Mouse (Mus musculus) CH12.LX (cell line): ENCODE data around the gene Rab1b. TPM values are rescaled to one million over a fixed set of nuclear protein-coding genes. Genes with fewer than 3 reads are reported as not detected.

Experiments used
- DNase-seq: peaks from one replicate; pipeline ENCODE4 v3.0.0-alpha.2; 2013; ENCODE audit errors: extremely low read depth
- H3K27ac ChIP-seq: 2 replicates; pipeline ENCODE4 v1.5.1; 2012; ENCODE audit warnings: low read depth, mild to moderate bottlenecking, control low read depth, moderate library complexity; ENCODE audit not compliant: insufficient read depth
- H3K27me3 ChIP-seq: replicated peaks from 2 replicates; pipeline ENCODE3; 2012; ENCODE audit warnings: inconsistent platforms
- H3K36me3 ChIP-seq, 2 experiments: replicated peaks in 1 of 2; 2 replicates each; pipeline versions ENCODE3 to v1.6.1; 2012; ENCODE audit warnings: inconsistent platforms in 1 of 2, low read length in 1 of 2, mild to moderate bottlenecking in 1 of 2, mixed read lengths in 1 of 2, moderate library complexity in 1 of 2; ENCODE audit not compliant: control insufficient read depth in 1 of 2, insufficient read depth in 1 of 2
- H3K4me1 ChIP-seq, 2 experiments: 2 replicates each; pipeline ENCODE4 v1.6.1; 2012; ENCODE audit warnings: inconsistent platforms in 1 of 2, moderate library complexity in 1 of 2; ENCODE audit not compliant: insufficient read depth in 2 of 2, control insufficient read depth in 1 of 2
- H3K4me2 ChIP-seq: 2 replicates; pipeline ENCODE4 v1.6.1; 2012; ENCODE audit warnings: low read depth, mild to moderate bottlenecking, control low read depth; ENCODE audit not compliant: poor library complexity, insufficient read depth, severe bottlenecking
- H3K4me3 ChIP-seq, 3 experiments: fragments of 150-350 bp in 1 of 3; sonication (generic) in 1 of 3; replicated peaks in 1 of 3; 2 replicates each; pipeline versions ENCODE3 to v1.5.1; 2011 to 2012; ENCODE audit warnings: low read depth in 2 of 3, low read length in 2 of 3, mild to moderate bottlenecking in 2 of 3, moderate library complexity in 2 of 3, control low read depth in 1 of 3, improper control_type of control experiment in 1 of 3, inconsistent platforms in 1 of 3, mixed read lengths in 1 of 3; ENCODE audit not compliant: poor library complexity in 1 of 3
- H3K79me2 ChIP-seq: replicated peaks from 2 replicates; pipeline ENCODE4 v1.6.1; 2012; ENCODE audit warnings: mild to moderate bottlenecking, moderate library complexity; ENCODE audit not compliant: control insufficient read depth, poor library complexity, insufficient read depth, severe bottlenecking; ENCODE audit errors: extremely low read depth
- H3K9ac ChIP-seq: 2 replicates; pipeline ENCODE4 v1.6.1; 2012; ENCODE audit warnings: low read depth, mild to moderate bottlenecking, control low read depth, moderate library complexity; ENCODE audit not compliant: insufficient read depth
- H3K9me3 ChIP-seq: replicated peaks from 2 replicates; pipeline ENCODE3; 2012; ENCODE audit warnings: low read length, inconsistent platforms, mixed read lengths
- BHLHE40 ChIP-seq: IDR thresholded peaks from 2 replicates; pipeline ENCODE4 v1.6.1; 2011; ENCODE audit warnings: mild to moderate bottlenecking, low read depth, low read length, improper control_type of control experiment
- CHD1 ChIP-seq: IDR thresholded peaks from 2 replicates; pipeline ENCODE4 v1.6.1; 2012; ENCODE audit warnings: low read depth, low read length, improper control_type of control experiment, inconsistent platforms
- ELF1 ChIP-seq: IDR thresholded peaks from 2 replicates; pipeline ENCODE4 v1.6.1; 2014; ENCODE audit warnings: low read depth, mild to moderate bottlenecking, inconsistent platforms, low read length, improper control_type of control experiment
- EP300 ChIP-seq: IDR thresholded peaks from 2 replicates; pipeline ENCODE4 v1.6.1; 2011; ENCODE audit warnings: low read length, improper control_type of control experiment
- GABPA ChIP-seq: IDR thresholded peaks from 2 replicates; pipeline ENCODE4 v1.6.1; 2012; ENCODE audit warnings: low read depth, low read length, improper control_type of control experiment, inconsistent platforms; ENCODE audit not compliant: insufficient replicate concordance
- HCFC1 ChIP-seq: IDR thresholded peaks from 2 replicates; pipeline ENCODE4 v1.6.1; 2012; ENCODE audit warnings: low read depth, mild to moderate bottlenecking, inconsistent platforms, low read length, improper control_type of control experiment
- IRF4 ChIP-seq: IDR thresholded peaks from 2 replicates; pipeline ENCODE4 v1.6.1; 2014; ENCODE audit warnings: low read depth, mild to moderate bottlenecking, inconsistent platforms, low read length, improper control_type of control experiment
- JUND ChIP-seq: conservative IDR thresholded peaks from 2 replicates; pipeline ENCODE4 v1.6.1; 2011; ENCODE audit warnings: low read depth, low read length, improper control_type of control experiment
- MAX ChIP-seq: IDR thresholded peaks from 2 replicates; pipeline ENCODE4 v1.6.1; 2011; ENCODE audit warnings: low read length, improper control_type of control experiment
- MEF2A ChIP-seq: IDR thresholded peaks from 2 replicates; pipeline ENCODE4 v1.6.1; 2014; ENCODE audit warnings: low read depth, mild to moderate bottlenecking, inconsistent platforms, low read length, improper control_type of control experiment, borderline replicate concordance
- MXI1 ChIP-seq: IDR thresholded peaks from 2 replicates; pipeline ENCODE4 v1.6.1; 2011; ENCODE audit warnings: mild to moderate bottlenecking, low read depth, low read length, improper control_type of control experiment
- PAX5 ChIP-seq: IDR thresholded peaks from 2 replicates; pipeline ENCODE4 v1.6.1; 2012; ENCODE audit warnings: low read length, inconsistent platforms, mixed read lengths
- RCOR1 ChIP-seq: conservative IDR thresholded peaks from 2 replicates; pipeline ENCODE4 v1.6.1; 2012; ENCODE audit warnings: low read depth, mild to moderate bottlenecking, inconsistent platforms, low read length, improper control_type of control experiment
- SMC3 ChIP-seq: IDR thresholded peaks from 2 replicates; pipeline ENCODE4 v1.6.1; 2011; ENCODE audit warnings: low read depth, low read length, improper control_type of control experiment
- ZC3H11A ChIP-seq: IDR thresholded peaks from 2 replicates; pipeline ENCODE4 v1.6.1; 2012; ENCODE audit warnings: low read depth, mild to moderate bottlenecking, inconsistent platforms, low read length, improper control_type of control experiment
- ZKSCAN1 ChIP-seq: IDR thresholded peaks from 2 replicates; pipeline ENCODE4 v1.6.1; 2012; ENCODE audit warnings: low read depth, inconsistent platforms, low read length, improper control_type of control experiment, borderline replicate concordance
- ZMIZ1 ChIP-seq: IDR thresholded peaks from 2 replicates; pipeline ENCODE4 v1.6.1; 2012; ENCODE audit warnings: low read depth, mild to moderate bottlenecking, inconsistent platforms, low read length, improper control_type of control experiment
- ZNF384 ChIP-seq: IDR thresholded peaks from 2 replicates; pipeline ENCODE4 v1.6.1; 2012; ENCODE audit warnings: low read depth, low read length, improper control_type of control experiment, inconsistent platforms
- dilution Hi-C: fragments of 300-500 bp; cut with MboI; formaldehyde crosslinking; loops from 2 replicates; pipeline ENCODE4 v1.14.3; 2020; ENCODE audit warnings: low sequenced_read_pairs; ENCODE audit not compliant: extremely low pct_unique_long_range_greater_than_20kb, extremely low pct_ligation_motif_present
- in situ Hi-C: fragments of 300-500 bp; cut with MboI; formaldehyde crosslinking; loops from 3 replicates; pipeline ENCODE4 v1.14.3; 2019; ENCODE audit warnings: low sequenced_read_pairs, low pct_ligation_motif_present, low pct_unique_long_range_greater_than_20kb, mixed read lengths
- polyA plus RNA-seq: library from polyadenylated mRNA; unstranded; fragments of >175 nt; gene quantifications from 2 replicates; pipeline ENCODE4 v1.2.1, GENCODE M21; 2012; ENCODE audit warnings: low read depth; ENCODE audit not compliant: insufficient read length
- total RNA-seq, 2 experiments: library from RNA; depleted of rRNA; stranded (reverse); fragments of 300-350 nt in 1 of 2; fragments of >200 nt in 1 of 2; gene quantifications; 2 replicates each; pipeline ENCODE4 v1.2.3; 2012 to 2014

Rab1b gene
- total and polyA plus RNA-seq, 3 experiments, result 78.4 to 88.3 (median 87.1) TPM

- Histone ChIP-seq H3K4me2 (no peak overlapping the region), H3K79me2 (no peaks in the 10 kb centered on the region), H3K27ac (no peak overlapping the region), H3K9ac (no peak overlapping the region), H3K27me3 (no peaks in the 10 kb centered on the region), H3K4me3 (no peak overlapping the region), H3K4me1 (peaks cover 15% of the 10 kb centered on the region in 2 experiments), H3K36me3 (peaks cover 30 to 47% of the 10 kb centered on the region in 2 experiments), H3K9me3 (no peaks in the 10 kb centered on the region)
- DNase-seq, result no peak
- dilution Hi-C loops (no loop called here), in situ Hi-C loops (loop anchor here (5.0 kb wide), 1 partner anchor 50 kb away; no protein-coding TSS in a partner anchor)
- TF ChIP-seq BHLHE40, result no peak
- no peak for TF ChIP-seq RCOR1
- TF ChIP-seq JUND, result no peak
- TF ChIP-seq MEF2A, result no peak
- TF ChIP-seq MAX, result no peak
- no peak for TF ChIP-seq ELF1
- no peak for TF ChIP-seq PAX5
- TF ChIP-seq EP300, result no peak
- no peak for TF ChIP-seq IRF4
- no peak for TF ChIP-seq SMC3
- TF ChIP-seq CHD1, result no peak
- no peak for TF ChIP-seq ZNF384
- no peak for TF ChIP-seq MXI1
- TF ChIP-seq HCFC1, result no peak
- no peak for TF ChIP-seq ZKSCAN1
- TF ChIP-seq ZC3H11A, result no peak
- no peak for TF ChIP-seq ZMIZ1
- TF ChIP-seq GABPA, result no peak
Measured at GRCm38 (mm10) chr19:5092083-5092482, 14.8 kb downstream of the Rab1b start.

- Histone ChIP-seq H3K9me3 (peaks cover 3% of the 10 kb centered on the region), H3K9ac (no peak overlapping the region; the same call in 1 of the 2 replicates), H3K36me3 (peaks cover 30 to 47% of the 10 kb centered on the region in 2 experiments), H3K27me3 (peaks cover 16% of the 10 kb centered on the region), H3K4me1 (peaks cover 12 to 15% of the 10 kb centered on the region in 2 experiments), H3K4me2 (peak overlapping the region; percentile 58), H3K79me2 (no peaks in the 10 kb centered on the region), H3K4me3 (peak overlapping the region; percentile 86 to 93 (median 88)), H3K27ac (no peak overlapping the region)
- DNase-seq, result no peak
- dilution Hi-C loops (no loop called here), in situ Hi-C loops (loop anchor here (5.0 kb wide), 1 partner anchor 47 kb away; the partner anchor contains the start of gene Brms1)
- TF ChIP-seq JUND (no peak), RCOR1 (no peak)
Measured at GRCm38 (mm10) chr19:5089324-5089723, 17.5 kb downstream of the Rab1b start.
